Mouse (Mus musculus) inflammation-experienced regulatory T-cells, adult 6 months (primary cell): Measurements from ENCODE around the gene Nsg1. TPM values are rescaled to one million over a fixed set of nuclear protein-coding genes. Genes with fewer than 3 reads are reported as not detected.

Experiments used
- ATAC-seq: one replicate; pipeline ENCODE4 v1.8.0; 2017
- polyA plus RNA-seq, 3 experiments: library from polyadenylated mRNA; unstranded; fragments of 100-300 nt; shearing (Covaris generic); gene quantifications; one replicate each; pipeline ENCODE4 v1.2.1; 2017

The Nsg1 gene
- polyA plus RNA-seq, 3 experiments from 2014 or later, result 0.34 to 0.98 (median 0.55) TPM

DNA sequence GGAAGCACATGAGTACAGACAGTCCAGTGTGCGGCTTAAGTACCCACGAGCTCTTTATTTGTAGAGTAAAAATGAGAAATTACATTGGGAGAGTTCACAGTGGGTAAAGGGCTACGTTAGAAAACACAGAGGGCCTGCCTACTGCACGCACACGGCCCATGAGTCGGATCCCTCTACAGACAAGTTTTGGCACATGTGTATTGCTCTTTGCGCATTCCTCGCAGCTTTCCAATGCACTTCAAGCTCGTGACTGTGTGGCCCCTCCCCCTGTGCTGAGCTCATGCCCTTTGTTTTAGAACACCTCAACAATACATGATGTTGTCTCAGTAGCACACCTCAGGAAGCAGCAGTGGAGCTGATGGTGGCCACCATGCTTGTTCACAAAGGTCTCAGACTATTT, 22.5 kb downstream of the Nsg1 start:
- no peak for ATAC-seq

DNA sequence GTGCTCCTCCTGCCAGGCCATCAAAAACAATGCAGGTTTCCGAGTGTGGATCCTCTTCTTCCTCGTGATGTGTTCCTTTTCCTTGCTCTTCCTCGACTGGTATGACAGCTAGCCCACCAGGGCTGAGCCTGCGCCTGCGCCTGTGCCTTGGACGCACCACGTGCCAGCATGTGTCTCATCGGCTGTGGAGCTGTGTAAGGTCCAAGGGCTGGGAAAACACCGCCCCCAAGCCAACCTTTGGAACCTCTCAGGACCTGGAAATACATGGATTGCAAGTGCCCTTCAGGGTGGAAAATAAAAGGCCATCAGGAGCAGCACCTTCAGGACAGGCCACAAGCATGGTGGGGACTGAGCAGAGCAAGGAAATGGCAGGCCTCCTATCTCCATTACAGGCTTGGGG, 23.5 kb downstream of the Nsg1 start:
- no peak for ATAC-seq

DNA sequence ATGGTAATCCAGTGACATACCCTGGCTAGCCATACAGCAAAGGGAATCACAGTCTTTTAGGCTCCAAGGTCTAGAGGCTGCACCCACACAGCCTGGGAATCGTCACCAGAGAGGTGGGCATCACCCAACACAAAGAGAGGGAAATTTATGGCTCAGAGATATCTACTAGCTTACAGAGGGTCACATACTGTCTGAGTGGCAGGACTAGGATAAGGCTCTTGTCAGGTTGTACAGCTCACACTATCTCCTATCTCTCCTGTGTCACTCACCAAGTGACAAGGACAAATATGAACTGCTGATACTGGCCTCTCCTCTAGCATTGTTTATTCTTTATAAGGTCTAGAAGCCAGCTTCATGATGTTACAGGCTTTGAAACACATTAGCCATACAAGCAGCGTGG, 30.4 kb downstream of the Nsg1 start:
- no peak for ATAC-seq

DNA sequence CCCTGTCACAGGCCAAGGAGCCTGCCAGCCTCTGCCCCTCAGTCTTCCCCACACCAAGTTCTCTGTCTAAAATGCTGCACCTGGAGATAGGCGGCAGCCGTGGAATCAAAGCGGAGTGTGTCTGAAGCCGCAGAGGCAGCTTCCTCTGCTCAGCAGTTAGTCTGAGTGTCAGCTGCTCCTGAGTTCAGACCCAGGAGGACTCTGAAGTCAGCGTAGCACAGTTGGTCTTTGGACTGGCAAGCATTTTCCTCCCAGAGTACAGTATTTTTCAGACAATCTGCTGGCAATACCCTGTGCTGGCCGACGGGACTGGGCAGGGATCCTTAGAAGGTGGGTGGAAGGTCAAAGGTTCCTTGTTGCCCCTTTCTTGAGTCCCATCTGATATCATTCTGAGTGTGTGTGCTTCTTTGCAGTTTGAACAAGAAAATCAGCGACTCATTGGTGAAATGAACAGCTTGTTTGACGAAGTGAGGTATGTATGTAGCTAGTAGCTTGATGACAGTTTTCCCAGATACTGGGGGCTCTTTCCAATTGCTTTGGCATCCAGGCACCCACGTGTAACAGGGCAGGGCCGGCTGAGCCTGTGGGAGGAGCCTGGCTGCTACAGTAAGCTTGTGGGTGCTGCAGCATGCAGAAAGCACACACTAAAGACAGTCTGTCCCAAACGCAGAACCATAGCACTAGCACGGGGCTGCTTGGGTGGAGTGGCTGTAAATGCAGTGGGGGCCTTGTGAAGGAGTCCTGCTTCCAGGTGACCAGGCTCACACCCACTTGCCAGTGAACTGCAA, 33.0 kb downstream of the Nsg1 start:
- ATAC-seq, result no peak

DNA sequence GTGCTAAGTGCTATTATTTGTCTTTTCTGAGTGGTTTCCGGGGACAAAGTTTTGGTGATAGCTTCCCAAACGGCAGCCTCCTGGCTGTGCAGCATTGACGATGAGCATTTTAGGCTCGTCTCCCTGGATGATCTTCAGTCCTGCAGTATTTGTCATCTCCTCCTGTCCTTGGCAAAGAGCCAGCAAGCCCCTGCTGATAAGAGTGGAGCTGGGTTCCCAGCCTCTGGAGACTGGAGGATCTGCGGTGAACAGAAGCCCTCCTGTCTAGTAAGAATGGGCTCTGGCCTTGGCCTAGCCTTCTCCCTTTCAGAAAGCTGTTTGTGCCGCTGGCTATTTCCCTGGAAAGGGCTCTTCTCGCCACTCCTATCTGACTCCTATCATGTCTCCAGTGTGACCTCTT, 38.0 kb downstream of the Nsg1 start:
- no peak for ATAC-seq

DNA sequence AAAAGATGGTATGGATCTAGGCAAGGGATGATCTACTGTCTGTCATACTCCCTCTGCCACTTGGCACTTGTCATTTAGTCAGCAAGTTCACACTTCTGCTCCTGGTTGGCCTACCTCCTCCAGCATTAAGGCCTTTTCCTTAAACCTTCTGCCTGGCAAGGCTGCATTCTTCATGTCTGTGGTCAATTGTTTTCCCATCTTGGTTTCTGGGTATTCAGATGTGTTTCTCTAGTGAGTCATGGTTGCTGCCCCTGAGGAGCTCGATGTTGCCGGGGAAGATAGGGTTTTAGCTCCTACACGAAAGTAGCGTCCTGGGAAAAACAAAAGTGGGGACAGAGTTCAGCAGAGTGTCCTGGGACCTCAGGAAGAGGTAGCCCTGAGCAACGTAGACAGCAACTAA, 40.4 kb downstream of the Nsg1 start:
- ATAC-seq, result no peak

DNA sequence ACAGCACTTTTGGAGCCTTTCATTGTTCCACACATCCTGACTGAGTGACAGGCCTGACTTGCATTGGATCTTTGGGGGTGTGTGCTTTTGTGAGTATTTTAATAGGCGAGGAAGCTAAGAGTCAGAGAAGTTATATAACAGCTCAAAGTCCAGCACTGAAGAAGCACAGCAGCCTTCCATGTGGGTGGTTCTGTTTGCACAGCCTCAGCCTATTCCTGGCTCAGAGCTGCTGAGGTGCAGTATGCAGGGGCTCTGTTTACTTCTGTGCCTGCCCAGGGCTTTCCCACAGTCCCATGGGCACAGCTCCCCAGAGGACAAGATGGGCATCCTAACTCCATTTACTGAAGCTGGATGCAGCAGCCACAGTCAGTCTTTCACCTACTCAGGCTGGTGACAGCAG, 42.7 kb downstream of the Nsg1 start:
- ATAC-seq, result no peak

DNA sequence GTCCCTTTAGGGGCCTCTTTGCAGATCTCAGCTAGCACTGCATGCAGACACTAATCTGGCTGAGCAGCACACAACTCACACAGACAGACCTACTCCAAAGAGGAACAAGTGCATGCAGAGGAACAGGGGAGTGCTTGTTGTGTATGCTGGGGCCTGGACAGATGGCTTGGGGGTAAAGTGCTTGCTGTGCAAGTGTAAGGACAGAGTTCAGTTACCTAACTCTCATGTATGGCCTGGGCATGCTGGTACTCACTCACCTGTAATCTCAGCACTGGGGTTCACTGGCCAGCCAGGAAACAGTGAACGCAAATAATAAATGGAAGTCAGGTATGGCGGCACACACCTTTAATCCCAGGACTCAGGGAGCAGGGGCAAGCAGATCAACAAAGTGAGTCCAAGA, 45.2 kb downstream of the Nsg1 start:
- no peak for ATAC-seq

DNA sequence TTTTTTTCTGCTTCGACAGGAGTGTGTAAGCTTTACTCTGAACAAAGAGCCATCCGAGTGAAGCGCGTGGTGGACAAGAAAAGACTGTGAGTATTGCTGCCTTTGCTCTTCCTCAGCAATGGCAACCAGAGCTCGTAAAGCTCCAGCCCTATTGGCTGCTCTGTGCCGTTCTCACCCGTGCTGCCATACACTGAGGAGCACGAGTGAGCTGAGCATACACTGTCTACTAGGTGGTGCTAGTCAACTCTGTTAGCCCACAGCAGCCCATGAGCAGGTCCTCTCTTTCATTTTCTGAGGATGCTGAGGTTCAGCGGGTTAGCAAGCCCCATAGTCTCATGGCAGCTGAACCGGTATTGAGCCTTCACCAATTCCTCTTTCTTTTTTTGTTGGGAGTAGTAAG, 52.9 kb downstream of the Nsg1 start:
- ATAC-seq, result no peak

DNA sequence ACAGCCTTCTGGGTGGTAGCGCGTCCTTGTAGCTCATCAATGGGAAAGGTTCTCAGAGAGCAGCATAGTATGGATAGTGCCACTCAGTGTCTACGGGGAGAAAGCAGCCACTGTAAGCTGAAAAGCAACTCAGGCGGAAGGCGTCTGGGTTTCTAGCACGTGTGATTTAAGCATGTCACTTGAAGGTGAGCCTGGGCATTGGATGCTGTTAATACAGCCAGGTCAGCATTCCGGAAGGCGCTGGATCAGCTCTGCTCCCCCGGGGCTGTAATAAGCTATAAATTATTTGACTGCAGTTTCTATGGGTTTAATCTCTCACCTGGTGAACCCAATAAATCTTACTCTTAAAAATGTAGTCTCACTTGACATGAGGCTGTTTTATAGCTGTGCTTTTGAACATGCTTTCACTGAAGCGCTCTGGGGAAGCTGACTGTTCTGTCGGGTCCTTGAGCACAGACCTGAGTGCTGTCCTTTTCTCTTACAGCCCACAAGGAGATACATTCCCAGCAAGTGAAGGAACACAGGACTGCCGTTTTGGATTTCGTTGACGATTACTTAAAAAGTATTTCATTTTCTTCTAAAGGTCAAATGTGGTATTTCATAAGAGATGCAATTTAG, 53.5 kb downstream of the Nsg1 start:
- ATAC-seq, result no peak

DNA sequence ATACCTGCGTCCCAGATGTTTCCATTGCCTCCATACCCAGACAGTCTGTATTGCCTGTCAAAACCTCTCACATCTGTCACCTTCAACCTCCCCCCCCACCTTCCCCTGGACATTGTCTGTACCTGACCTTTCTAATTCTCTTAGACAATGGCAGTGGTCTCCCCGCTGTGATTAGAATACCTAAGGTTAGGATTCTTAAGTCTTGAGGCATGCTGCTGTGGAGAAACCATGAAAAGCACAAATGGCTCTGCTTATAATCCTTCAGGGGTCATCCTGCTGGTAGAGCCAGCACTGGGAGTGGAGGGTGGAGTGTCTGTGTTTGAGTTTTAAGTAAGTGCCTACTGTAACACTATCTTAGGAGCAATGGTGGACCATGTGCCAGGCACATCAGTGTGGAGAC, 56.8 kb downstream of the Nsg1 start:
- ATAC-seq, result no peak

DNA sequence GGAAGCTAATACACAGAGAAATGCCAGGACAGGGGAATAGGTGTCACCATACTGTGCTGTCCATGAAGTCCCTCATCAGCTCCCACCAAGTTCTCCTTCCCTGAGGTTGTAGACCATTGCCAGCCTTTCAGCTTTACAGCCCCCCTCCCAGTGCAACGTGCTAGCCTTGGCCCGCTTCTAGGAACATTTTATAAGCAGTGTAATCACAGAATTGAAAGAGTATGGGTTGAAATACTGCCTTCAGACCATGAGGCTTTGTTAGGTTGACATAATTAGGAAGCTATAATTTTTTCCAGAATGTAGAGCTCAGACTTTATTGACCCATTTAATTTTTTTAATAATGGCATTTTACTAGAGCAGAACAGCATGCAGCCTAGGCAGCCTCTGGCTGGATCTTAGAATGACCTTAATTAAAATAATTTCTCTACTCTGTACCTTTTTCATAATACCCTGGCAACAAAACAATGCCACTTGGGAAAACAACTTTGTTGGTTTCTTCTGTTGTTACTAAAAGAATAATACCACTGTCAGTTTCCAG, 60.5 kb downstream of the Nsg1 start:
- ATAC-seq, result no peak

DNA sequence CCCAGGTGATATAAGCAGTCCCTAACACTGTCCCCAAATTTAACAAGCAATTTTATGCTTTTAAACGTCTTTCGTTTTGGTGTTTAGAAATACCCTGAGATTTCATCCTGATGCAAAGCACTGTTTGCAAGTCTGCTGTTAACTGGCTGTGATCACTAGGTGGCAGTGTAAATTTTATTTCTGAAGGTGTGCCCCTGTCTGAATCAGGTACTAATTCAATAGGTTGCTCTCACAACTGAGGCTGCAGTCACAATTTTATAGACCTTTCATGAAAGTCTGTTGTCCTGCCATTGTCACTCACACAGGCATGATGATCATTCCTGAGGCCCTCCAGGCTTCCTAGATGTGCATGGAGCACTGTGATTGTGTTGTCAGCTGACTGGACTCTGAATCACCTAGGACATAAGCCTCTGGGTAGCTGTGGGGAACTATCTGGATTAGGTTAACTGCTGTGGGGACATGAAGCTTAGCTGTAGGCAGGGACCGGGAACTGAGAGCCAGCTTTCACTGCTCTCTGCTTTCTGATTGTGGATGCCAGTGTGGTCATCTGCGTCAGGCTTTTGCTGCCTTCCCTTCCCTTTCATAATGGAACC, 62.1 kb downstream of the Nsg1 start:
- ATAC-seq, result no peak

DNA sequence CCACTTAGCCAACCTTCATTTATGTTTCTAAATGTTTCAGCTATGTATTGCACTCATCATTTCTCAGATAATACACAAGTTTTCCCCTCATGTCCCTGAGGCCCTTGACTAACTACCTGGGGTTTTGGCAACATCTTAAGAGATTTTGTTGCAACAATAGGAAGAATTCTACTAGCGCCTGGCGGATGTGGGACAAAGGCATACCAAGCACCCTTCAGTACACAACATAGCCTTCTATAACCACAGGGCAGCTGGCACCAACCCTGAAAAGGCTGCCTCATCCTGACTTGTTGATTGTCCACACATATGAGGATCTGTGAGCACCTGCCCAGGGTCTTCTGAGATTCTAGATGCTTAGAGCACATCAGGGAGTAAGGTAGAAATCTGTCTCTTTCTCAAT, 65.4 kb downstream of the Nsg1 start:
- ATAC-seq, result no peak

DNA sequence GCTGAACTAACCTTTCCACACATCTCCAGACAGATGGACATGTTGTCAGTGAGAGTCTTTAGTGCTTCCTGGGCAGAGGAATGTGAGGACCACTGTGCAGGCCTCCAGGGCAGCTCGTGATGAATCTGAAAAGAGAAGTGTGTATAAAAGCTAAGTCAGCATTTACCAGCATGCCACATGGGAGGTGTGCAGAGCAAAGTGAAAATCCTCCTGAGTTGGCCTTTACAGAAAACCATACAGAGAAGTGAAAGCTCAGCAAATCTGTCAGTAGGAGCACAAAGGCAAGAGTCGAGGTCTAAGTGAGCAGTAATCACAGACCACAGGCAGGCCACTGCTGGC, 67.8 kb downstream of the Nsg1 start:
- no peak for ATAC-seq

DNA sequence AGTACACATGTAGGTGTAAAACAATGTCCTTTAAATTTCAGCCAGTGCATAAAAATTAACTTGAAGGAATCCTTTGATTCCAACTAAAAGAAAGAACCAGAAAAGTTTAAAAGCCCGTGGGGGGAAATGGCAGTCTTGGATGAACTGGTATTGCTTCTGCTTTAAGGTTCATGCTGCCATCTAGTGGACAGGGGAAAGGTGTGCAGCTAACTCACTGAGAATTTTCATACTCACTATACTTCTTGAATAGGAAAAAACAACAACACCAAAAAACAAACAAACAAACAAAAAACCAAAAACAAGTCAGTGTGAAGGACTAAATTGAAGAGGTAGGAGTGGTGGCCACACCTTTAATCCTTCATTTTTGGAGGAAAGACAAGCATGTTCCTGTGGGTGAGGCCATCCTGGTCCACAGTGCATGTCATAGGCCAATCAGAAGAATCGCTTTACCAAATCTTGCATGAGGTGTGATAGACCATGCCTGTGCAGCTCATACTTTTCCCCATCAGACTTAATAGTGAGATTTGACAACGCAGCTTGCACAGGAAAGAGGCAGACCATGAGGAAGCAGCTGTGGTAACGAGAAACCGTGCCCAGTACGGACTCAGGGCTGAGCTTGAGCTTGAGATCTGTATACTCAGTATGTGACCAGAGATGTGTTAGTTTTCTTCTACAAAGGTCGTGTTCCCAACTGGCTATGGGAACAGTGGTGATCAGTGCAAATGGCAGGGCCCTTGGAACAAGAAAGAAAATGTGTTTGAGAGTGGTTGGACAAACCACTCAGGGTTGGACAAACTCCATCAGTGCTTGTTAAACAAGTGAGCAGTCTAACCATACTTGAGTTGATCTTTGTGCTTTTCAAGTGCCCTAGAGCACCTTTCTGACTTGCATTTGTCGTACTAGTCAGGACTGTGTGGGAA, 68.4 kb downstream of the Nsg1 start:
- peak; percentile 82 for ATAC-seq

DNA sequence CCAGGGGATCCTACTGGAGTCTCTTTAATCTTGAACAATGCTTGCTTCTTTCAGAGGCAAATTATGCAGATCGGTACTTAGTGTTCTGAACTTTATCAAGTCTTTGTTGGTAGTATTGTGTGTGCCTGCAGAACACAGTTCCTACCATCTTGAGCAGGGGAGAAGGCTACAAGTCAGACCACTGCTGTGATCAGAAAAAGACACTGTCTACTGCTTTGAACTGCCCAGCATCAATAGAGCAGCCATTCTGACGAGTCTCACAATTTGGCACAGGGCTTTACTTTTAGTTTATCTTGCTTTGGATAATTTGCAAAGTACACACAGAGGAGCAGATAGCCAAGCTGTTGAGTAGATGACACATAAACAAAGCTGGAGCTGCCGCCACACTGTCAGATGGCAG, 69.1 kb downstream of the Nsg1 start:
- no peak for ATAC-seq

DNA sequence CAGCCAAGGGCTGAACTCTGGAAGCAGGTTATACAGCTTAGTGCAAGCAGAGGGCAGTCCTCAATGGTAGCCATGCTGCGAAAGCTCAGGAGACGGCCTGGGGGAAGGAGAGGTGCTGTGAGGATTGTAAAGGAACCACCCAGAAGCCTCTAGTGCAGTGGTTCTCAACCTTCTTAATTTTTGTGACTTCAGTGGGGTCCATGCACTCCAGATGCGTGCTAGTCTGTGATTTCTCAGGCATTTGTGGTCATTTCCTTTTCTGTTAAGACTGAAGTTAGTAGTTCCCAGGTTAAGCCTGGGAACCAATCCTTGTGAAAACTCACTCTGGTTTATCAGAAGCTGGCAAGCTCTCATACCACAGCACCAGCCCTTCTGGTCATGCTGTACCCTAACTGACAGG, 69.6 kb downstream of the Nsg1 start:
- ATAC-seq, result no peak

Other genes starting within 250 kb of the Nsg1 start
- 10 to 100 TPM; 22.4 to 29.8 (median 25.4) TPM for gene Stx18, start 121.2 kb downstream of the Nsg1 start, polyA plus RNA-seq
- gene Zbtb49, start 60.5 kb upstream of the Nsg1 start, polyA plus RNA-seq, result 10 to 100 TPM; 10.7 to 17.4 (median 15.3) TPM
- gene Lyar, start 60.6 kb upstream of the Nsg1 start, polyA plus RNA-seq, result 10 to 100 TPM; 49.7 to 59.4 (median 50.8) TPM
- gene Tmem128, start 100.3 kb upstream of the Nsg1 start, polyA plus RNA-seq, result 100 to 1,000 TPM; 101 to 125 (median 113) TPM
- not detected for gene Otop1, start 116.1 kb upstream of the Nsg1 start, polyA plus RNA-seq
- under 1 TPM in 1 of 3 experiments, not detected in 2; 0.13 TPM for gene Drd5, start 159.5 kb upstream of the Nsg1 start, polyA plus RNA-seq